Mouse (Mus musculus) testis, adult 2 months (tissue): Measurements from ENCODE around the gene Slc4a4. TPM values are rescaled to one million over a fixed set of nuclear protein-coding genes. Genes with fewer than 3 reads are reported as not detected.

Experiments
- H3K27ac ChIP-seq: fragments of 200-500 bp; 2 replicates; pipeline ENCODE4 v1.5.1; 2012; ENCODE audit warnings: low read depth, low read length; ENCODE audit not compliant: control insufficient read depth, insufficient read depth
- H3K27me3 ChIP-seq: fragments of 200-500 bp; 2 replicates; pipeline ENCODE4 v1.6.1; 2012; ENCODE audit warnings: mild to moderate bottlenecking, low read length, moderate library complexity; ENCODE audit not compliant: control insufficient read depth, insufficient read depth
- H3K36me3 ChIP-seq: fragments of 200-500 bp; 2 replicates; pipeline ENCODE4 v1.6.1; 2012; ENCODE audit warnings: mild to moderate bottlenecking, low read length; ENCODE audit not compliant: control insufficient read depth, insufficient read depth
- H3K4me1 ChIP-seq: fragments of 200-500 bp; 2 replicates; pipeline ENCODE4 v1.6.1; 2012; ENCODE audit warnings: low read length; ENCODE audit not compliant: control insufficient read depth, insufficient read depth
- H3K4me3 ChIP-seq: fragments of 200-500 bp; 2 replicates; pipeline ENCODE4 v1.5.1; 2012; ENCODE audit warnings: low read depth, mild to moderate bottlenecking, low read length, moderate library complexity, mixed read lengths; ENCODE audit not compliant: control insufficient read depth
- CTCF ChIP-seq: fragments of 200-500 bp; IDR thresholded peaks from 2 replicates; pipeline ENCODE4 v1.5.1; 2012; ENCODE audit warnings: low read depth, mild to moderate bottlenecking, inconsistent platforms, low read length, moderate library complexity; ENCODE audit not compliant: control insufficient read depth, insufficient read depth, insufficient replicate concordance
- POLR2A ChIP-seq: fragments of 200-500 bp; IDR thresholded peaks from 2 replicates; pipeline ENCODE4 v1.6.1; 2012; ENCODE audit warnings: low read depth, mild to moderate bottlenecking, inconsistent platforms, low read length, moderate library complexity; ENCODE audit not compliant: control insufficient read depth
- polyA plus RNA-seq: library from polyadenylated mRNA; depleted of rRNA; stranded (reverse); fragments of >200 nt; gene quantifications from 2 replicates; pipeline ENCODE4 v1.2.3, GENCODE M21; 2012

Gene Slc4a4
- polyA plus RNA-seq, 1 experiment = 0.38 TPM

DNA sequence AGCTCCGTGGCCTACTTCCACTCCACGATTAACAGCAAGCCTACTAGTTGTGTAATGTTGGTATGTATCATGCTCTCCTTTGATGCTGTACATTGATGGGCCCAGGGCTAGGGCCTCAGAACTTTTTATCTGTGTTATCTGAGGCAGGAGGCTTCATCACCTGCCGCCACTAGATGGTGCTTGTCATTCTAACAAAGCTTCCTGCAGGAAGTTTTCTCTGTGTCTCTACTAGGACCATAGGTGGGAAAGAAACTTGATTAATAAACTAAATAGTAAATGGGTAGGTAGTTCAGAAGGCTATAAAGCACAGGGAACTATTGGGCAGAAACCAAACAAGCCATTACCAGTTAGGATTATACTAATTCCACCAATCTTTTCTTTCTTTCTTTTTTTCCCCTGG, 2.5 kb upstream of the Slc4a4 start:
- peaks cover 9% of the 10 kb centered on the region for H3K4me1 ChIP-seq
- H3K36me3 ChIP-seq = no peaks in the 10 kb centered on the region
- no peak overlapping the region for H3K4me3 ChIP-seq
- TF ChIP-seq POLR2A = no peak
- no peak for TF ChIP-seq CTCF
- H3K27me3 ChIP-seq = no peaks in the 10 kb centered on the region
- H3K27ac ChIP-seq = no peak overlapping the region

GRCm38 (mm10) chr5:88885503-88885902, 1.1 kb upstream of the Slc4a4 start:
- Histone ChIP-seq H3K36me3 (no peaks in the 10 kb centered on the region), H3K27me3 (no peaks in the 10 kb centered on the region), H3K4me3 (no peak overlapping the region), H3K27ac (no peak overlapping the region), H3K4me1 (peaks cover 9% of the 10 kb centered on the region)
- TF ChIP-seq POLR2A (no peak), CTCF (no peak)

GRCm38 (mm10) chr5:88885944-88886343, 674 bp upstream of the Slc4a4 start:
- Histone ChIP-seq H3K4me3 (no peak overlapping the region), H3K36me3 (no peaks in the 10 kb centered on the region), H3K4me1 (peaks cover 9% of the 10 kb centered on the region), H3K27ac (no peak overlapping the region), H3K27me3 (no peaks in the 10 kb centered on the region)
- TF ChIP-seq CTCF (no peak), POLR2A (no peak)

DNA sequence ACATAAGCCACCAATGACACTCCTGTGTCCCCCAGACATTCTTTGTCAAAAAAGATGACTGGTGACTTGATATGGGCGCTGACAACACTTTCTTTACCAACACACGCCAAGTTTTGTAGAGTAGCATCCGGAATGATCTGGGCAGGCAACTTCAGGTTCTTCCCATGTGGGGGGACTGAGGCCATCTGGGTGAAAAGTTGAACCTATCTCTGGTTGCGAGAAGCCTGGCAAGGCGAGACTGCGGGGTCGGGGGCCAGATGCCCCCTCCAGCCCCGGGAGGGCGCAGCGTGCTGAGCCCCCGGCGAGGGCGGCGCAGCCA, 310 bp upstream of the Slc4a4 start:
- peaks cover 9% of the 10 kb centered on the region for H3K4me1 ChIP-seq
- H3K36me3 ChIP-seq = no peaks in the 10 kb centered on the region
- H3K27me3 ChIP-seq = no peaks in the 10 kb centered on the region
- H3K27ac ChIP-seq = no peak overlapping the region
- peak overlapping the region; percentile 56 for H3K4me3 ChIP-seq
- TF ChIP-seq CTCF = no peak
- no peak for TF ChIP-seq POLR2A

GRCm38 (mm10) chr5:88887556-88888412, 1.2 kb downstream of the Slc4a4 start:
- H3K36me3 ChIP-seq = no peaks in the 10 kb centered on the region
- H3K27me3 ChIP-seq = no peaks in the 10 kb centered on the region
- peak overlapping the region; percentile 56 for H3K4me3 ChIP-seq
- peaks cover 9% of the 10 kb centered on the region for H3K4me1 ChIP-seq
- TF ChIP-seq CTCF = no peak
- no peak for TF ChIP-seq POLR2A
- no peak overlapping the region for H3K27ac ChIP-seq

- H3K27ac ChIP-seq = no peak overlapping the region
- no peaks in the 10 kb centered on the region for H3K27me3 ChIP-seq
- TF ChIP-seq POLR2A = no peak
- no peak for TF ChIP-seq CTCF
- H3K36me3 ChIP-seq = no peaks in the 10 kb centered on the region
- peaks cover 9% of the 10 kb centered on the region for H3K4me1 ChIP-seq
- H3K4me3 ChIP-seq = no peak overlapping the region
Measured at GRCm38 (mm10) chr5:88888413-88888700, 1.7 kb downstream of the Slc4a4 start.

GRCm38 (mm10) chr5:88889326-88889725, 2.7 kb downstream of the Slc4a4 start:
- Histone ChIP-seq H3K36me3 (no peaks in the 10 kb centered on the region), H3K27ac (no peak overlapping the region), H3K27me3 (no peaks in the 10 kb centered on the region), H3K4me1 (peaks cover 9% of the 10 kb centered on the region), H3K4me3 (no peak overlapping the region)
- TF ChIP-seq POLR2A (no peak), CTCF (no peak)

GRCm38 (mm10) chr5:88890146-88890545, 3.5 kb downstream of the Slc4a4 start:
- no peaks in the 10 kb centered on the region for H3K27me3 ChIP-seq
- no peaks in the 10 kb centered on the region for H3K36me3 ChIP-seq
- H3K4me1 ChIP-seq = peaks cover 9% of the 10 kb centered on the region
- TF ChIP-seq CTCF = no peak
- TF ChIP-seq POLR2A = no peak
- H3K4me3 ChIP-seq = no peak overlapping the region
- H3K27ac ChIP-seq = no peak overlapping the region
